Mouse (Mus musculus): ENCODE data around the gene Bricd5. TPM values are rescaled to one million over a fixed set of nuclear protein-coding genes. Genes with fewer than 3 reads are reported as not detected.
A peak's percentile ranks its signal among the peaks of the same experiment; 100 is the strongest.
"Not testable (repeated sequence)": the region's sequence is repeated elsewhere in the genome, so short reads cannot be mapped to it uniquely, and the experiment has no call there.

Gene Bricd5
- total RNA-seq (2022), result under 1 TPM in 2 of 4 experiments, not detected in 2; 0.30 to 0.38 TPM

DNA sequence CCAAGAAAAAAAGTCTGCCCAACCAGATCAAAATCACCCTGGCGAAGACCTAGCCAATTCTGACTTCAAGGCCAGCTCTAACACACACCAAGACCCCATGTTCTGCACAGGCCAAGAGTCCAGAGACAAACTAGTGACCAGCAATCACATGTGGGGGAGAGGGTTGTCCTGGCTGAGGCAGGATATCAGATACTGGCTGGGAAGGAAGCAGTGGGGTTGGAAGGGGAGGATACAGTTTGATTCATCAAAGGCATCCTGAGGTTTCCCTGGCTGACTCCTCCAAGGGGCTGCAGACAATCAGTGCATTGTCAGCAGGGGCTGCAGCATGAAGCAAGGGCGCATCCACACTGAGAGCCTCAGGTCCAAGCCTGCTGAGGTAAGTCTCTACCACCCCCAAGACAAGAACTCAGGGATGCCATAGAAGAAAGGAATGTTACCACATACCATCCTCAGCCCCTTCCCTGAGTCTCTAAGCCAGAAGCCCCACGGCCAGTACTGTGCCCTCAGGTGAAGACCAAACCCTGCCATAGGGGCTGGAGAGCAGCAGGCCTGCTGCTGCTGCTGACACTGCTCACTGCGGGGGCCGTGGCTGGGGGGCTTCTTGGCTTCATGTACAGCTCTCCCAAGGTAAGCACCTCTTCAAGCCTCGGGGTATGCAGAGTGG lies at the start of gene Bricd5:
TSS of gene Bricd5 (plus strand) at position 273 of the 664 bp plus-strand sequence.
- no peak for DNase-seq

DNA sequence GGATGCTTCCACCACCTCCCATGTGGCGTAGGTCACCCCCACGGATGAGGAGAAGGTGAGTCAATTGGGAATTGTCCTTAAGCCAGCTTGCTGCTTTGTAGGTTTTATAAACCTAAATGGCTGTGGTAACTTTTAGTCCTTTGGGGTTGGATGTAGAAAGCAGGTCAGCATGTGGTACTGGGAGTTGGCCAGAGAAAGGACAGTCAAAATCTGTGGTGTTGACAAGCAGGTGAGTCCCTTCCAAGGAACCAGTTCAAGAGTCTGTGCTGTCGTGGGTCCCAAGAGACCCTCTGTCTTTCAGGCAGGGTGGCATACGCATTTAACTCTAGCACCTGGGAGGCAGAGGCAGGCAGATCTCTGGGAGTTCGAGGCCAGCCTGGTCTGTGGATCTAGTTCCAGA lies 49.2 kb upstream of the Bricd5 start:
- DNase-seq, result no peak

DNA sequence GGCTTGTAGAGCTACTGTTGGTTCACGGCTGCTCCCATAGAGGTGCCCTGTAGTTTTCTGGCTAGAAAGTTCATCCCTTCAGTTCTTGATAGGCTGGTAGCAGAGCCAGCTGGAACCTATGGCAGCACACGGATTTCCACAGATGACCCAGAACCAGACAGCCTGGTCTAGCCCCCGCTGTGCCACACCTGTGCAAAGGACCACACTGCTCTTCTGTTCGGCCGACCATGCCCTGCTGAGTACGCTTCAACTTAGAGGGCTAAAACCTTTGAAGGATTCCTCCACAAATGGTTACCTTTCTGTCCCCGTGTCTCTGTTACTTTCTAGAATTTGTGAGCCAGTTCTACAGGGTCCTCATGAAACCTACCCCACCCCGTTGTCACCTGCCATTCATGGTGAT lies 48.4 kb upstream of the Bricd5 start:
- not testable (repeated sequence) for DNase-seq

DNA sequence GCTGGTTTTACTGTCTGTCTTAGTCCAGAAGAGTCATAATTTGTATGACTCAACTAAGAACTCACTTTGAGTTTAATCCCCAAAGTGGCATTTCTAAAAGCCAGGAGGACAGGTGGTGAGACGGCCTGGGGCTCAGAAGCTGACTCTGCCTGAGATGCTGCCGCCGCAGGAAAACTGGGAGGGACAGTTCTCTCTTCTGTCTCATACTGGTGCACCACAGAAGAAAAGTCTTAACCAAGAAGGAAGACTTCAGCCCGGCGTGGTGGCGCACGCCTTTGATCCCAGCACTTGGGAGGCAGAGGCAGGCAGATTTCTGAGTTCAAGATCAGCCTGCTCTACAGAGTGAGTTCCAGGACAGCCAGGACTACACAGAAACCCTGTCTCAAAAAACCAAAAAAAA lies 47.8 kb upstream of the Bricd5 start:
- no peak for DNase-seq

DNA sequence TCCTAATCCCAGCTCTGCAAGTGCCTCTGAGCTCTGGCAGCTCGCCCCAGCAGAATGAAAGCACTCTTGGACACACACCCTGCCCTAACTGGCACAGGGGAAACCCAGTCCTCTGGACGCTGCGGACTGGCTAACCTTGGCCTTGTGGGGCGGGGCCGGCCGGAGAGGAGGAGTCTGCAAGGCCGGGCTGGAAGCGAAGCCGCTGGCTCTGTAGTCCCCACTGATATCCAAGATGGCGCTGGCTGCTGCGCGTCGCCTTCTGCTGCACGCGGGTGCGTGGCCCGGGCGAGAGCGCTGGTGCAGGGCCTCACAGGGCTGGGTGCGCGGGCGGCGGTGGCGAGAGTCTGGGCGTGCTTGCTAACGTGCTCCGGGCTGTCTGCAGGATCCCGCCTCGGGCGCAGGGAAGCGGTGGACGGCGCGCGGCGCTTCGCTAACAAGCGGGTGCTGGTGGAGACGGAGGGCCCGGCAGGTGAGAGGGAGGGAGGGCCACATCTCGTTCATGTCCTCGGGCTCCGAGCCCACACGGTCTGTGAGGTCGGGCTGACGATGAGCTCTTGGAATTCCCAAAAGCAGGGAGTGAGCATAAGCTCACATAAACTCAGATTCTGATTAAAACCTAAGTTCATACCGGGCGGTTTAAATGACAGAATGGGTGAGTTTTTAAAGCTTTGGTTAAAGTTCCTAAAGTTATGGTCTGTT lies 47.1 kb upstream of the Bricd5 start, which contains the start of gene Eci1:
TSS of gene Eci1 (plus strand) at position 171 of the 699 bp plus-strand sequence.
- peak; percentile 99 for DNase-seq

DNA sequence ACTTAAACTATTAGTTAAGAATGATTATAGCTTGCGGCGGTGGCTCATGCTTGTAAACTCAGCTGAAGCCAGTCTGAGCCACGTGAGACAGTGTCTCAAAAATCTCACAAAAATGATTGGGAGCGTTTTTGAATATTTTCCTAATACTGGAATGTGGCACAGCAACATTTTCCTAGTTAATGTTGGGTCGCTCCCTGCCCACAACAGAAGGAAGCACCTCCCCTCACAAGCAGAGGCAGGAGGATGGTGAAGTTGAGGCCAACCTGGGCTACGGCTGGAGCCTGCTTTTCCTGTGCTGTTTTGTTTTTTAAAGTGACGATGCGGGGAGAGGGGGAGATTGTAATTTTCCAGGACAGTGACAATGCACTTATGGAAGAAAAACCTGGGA lies 46.5 kb upstream of the Bricd5 start:
- no peak for DNase-seq

DNA sequence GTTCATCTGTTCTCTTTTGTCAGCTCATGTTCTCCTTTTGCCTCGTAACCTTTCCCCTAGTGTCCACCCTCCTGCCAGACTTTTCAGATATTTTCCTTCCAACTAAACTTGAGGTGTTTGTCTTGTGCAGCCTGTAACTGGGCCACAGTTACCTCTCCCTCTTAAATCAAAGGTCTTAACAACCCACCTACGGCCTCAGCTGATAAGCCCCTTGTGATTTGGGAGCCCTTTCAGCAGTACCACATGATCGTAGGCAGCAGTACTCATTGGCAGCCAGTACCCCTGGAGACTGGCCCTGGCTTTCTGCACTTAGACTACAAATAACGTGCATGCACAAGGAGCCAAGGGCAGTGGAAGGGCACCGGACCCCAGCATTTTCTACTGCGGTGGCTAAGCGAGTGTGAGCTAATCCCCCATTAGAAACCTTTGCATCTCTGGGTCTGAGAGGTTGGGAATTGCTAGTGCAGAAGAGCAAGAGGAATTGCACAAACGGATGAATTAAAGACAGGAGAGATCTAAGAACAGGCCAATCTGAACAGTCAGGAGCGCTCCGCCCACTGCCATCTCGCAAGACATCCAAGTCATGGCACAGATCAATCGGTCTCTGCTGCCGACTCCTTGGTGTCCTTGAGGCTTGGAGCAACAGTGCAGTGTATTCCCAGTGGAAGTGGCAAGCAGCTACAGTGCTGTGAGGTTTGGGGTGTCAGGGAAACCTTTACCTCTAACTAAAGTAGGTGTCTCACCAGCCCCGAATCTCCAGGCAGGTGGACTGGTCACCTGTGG lies 44.3 kb upstream of the Bricd5 start:
- DNase-seq, result no peak

DNA sequence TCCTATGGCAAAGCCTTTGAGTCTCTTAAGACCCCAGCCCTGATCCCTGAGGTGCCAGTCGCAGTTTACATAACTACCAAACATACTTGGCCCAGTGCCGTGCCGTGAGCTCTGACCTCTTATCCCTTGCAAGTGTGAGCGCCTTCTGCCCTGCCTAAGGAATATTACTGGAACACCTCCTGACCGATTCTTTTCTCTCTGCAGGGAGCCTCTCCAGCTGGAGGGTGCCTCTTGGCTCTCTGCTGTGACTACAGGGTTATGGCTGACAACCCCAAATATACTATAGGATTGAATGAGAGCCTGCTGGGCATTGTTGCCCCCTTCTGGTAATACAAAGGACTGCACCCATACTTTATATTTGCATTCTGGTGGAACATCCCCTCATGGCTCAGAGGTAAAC lies 36.7 kb upstream of the Bricd5 start:
- no peak for DNase-seq

DNA sequence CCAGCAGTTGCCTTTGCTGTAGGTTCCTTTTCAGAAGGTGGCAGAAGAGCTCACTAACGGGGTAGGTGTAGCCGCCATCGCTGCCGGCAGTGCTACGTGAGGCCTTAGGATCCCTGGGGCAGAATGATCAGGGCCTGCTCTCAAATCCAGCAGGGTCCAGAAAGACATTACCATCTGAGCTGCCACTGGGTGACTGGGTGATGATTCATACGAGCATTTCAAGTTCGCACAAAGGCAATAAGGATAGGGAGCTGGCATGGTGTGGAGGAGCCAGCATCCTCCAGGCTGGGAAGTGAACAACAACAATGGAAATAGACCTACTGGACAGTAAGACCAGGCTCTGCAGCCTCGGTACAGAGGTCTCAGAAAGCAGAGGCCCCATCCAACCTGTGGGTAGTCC lies 33.3 kb upstream of the Bricd5 start:
- DNase-seq, result no peak

DNA sequence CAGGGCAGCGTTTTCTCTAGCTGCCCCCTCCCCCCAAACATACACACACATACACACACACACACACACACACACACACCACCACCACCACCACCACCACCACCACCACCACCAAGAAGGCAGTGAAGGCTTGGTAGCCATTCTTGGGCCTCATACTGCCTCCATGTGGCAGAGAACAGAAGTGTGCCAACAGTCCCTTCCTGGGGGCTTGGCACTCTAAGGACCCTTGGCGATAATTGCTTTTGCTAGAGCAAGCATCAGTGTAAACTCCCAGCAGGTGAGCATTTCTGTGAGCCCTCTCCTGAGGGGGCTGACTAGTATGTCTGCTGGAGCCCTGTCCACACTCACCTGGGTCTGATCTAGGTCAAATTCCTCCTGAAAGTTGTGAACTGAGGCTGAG lies 32.5 kb upstream of the Bricd5 start:
- DNase-seq, result no peak

DNA sequence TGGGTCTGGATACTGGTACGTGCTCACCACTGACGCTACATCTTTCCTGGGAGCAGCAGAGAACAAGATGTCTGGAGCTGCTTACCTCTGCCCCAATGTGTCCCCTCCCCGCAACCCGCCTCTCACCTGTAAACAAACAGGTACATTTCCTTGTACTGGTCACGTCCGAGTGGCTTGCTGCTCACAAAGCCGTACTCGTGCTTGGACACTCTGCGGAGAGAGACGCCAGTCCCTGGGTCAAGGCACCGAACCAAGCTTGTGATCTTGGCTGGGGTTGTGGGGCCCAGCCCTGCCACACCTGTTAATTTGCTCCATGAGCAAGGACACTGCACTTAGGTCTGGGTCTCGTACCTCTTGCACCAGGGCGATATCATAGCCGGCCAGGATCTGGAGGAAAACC lies 31.6 kb upstream of the Bricd5 start:
- no peak for DNase-seq

DNA sequence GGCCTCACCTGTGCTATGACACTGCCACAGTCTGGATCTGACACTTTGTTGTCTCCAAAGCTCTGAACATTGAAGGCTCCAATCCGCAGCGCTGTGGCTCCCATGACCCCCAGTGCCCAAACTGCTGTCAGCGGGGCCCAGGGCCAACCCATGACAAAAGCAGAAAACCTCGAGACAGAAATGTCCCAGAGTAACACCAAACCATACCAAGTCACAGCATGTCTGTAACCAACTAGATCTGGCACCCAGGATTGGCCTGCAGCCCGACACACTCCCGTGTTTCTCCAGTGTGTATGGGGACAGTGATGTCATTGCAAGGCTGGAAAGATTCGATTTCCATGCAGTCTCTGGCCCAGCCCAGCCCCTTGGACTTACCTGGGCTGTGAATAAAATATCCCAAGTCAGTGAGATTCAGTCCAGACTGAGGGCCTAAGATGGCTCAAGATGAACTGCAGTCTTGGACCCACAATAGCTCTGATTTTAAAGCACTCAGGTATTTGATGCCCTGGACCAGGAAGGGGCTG lies 31.0 kb upstream of the Bricd5 start, which contains the start of gene Dnase1l2:
TSS of gene Dnase1l2 (minus strand) at position 474 of the 524 bp plus-strand sequence.
- DNase-seq, result no peak

DNA sequence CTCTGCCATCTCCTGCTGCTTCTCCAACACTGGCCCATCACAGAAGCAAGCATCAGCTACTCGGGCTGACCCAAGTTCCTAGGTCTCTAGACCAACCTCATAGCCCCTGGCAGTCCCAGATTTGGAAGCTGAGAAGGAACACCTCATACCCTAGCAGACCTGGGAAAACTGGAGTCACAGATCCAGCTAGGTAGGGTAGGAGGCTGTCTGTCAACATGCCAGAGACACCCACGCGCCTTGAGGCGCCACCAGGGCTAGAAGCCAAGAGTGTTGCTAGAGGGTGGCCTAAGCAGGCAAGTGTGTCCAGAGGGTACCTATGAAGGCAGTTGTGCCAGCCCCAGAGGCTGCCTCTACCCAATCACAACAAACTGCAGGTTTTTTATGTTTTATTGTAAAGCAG lies 30.3 kb upstream of the Bricd5 start:
- no peak for DNase-seq

DNA sequence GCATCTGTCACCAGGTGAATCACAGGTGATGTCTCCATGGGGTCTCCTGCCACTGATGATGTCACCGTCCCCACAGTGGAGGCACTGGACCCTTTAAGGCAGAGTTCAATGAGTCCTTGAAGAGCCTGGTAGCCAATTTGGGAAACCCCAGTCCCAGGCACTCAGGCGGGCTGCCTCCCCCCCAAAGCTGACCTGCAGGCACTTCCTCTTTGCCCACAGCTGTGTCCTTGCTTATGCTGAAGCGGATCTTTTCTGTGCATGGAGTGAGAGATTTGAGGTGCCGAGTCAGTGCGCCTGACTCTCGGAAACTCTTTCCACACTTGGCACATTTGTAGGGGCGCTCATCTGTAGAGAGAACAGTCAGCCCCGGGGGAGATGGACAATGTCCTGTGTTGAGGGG lies 27.1 kb upstream of the Bricd5 start:
- DNase-seq, result no peak

DNA sequence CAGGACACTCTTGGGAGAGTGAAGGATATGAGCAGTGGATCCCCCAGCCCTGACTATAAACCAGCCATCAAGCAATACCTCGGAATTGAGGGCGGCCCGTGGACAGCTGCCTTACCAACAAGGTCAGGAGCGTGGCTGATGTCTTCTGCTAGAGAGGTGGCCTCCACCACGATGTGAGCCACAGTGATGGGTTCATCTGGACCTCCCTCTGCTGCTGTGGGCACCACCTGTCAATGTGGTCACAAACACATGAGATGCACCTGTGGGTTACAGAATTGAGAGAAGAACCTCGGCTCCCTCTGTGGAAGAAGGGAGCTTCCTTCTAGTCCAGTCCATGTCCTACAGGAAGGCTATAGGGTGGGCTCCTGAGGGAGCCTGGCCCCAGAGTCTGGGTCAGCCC lies 24.2 kb upstream of the Bricd5 start:
- no peak for DNase-seq

DNA sequence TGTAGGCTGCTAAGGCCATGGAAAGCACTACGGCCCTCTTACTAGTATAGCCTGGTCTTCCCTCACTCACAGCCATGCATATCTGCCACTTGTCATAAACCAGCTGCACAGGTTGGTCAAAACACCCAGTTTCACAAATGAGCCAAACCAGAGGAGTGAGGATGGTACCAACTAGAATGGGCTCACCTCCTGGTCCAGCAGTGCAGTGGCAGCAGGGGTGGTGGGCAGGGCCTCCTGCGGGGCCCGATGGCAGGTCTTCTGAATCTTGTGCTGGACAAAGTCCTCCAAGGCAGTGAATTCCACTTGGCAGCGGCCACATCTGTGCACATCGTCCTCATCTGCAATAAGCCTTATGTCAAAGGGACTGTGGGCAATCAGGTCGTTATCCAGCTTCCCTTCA lies 22.5 kb upstream of the Bricd5 start:
- no peak for DNase-seq

DNA sequence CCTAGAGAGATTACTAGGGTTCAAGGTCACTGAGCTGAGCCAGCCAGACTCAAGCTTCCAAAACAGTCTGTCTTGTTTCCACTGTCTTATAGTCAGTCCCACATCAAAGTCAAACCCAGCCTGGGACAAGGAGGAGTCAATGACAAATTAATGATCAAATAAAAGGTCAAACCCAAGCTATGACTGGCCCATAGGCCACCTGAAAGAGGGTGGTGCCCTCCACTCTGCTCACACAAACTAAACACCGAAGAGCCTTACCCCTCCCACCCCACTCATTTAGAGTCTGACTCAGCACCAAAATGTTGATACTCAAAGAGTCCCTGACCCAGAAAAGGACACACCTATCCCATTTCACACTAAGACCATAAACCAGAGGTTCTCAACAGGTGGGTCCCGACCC lies 20.3 kb upstream of the Bricd5 start:
- DNase-seq, result no peak

DNA sequence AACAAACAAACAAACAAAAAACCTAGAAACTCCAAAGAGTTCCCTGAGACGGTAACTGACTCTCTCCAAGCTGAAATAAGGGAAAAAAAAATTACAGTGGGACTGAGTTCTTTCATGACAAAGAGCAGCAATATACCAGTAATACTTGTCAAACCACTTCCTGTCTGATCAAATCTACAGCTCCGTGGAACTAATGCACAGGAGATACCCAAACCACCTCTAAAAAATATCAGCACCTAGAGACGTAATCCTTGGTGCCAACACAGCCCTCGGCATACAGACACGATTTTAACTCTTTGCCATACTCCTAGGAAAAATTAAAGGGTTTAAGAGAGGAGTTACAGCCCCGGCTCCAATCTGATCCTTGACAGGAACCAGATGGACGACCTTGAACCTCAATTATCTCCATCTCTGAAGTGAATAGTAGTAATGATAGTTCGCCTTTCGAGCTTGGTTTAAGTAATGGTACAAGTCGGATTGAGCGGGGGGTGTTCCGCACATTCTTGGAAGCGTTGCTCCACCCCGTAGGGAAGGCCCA lies 19.4 kb upstream of the Bricd5 start:
- DNase-seq, result no peak

DNA sequence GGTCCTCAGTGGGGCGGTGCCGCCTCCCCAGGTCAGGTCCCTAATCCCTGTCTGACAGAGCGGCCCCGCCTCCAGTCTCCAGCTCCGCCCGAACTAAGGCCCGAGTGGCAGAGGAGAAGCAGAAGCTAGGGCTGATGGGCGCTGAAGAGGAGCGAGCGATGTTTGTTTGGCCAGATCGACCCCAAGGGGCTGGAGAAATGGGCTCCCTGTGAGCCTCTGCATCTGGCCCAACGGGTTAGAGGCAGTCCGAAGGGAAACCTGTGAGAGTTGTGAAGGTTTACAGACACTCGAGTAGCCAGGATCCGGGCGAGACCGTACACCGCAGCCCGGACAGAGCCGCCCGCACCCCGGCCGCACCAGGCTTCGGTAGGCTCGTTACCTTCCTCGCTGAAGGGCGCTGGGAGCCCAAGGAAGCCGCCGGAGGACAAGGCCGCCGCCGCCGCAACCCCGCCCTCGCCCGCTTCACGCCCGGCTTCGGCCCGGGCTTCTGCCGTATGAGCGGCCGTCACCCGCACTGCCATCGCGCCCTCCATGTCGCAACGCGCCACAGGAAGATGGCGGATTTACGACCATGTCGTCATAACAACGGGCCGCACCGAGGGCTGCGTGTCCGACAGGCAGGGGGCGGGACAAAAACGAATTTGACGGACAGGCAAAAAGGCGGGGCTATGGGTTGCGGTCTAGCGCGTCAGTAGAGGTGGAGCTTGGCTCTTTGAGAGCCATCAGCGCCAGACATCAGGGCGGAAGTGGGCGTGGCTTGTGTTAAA lies 18.7 kb upstream of the Bricd5 start:
- DNase-seq, result peak; percentile 99

DNA sequence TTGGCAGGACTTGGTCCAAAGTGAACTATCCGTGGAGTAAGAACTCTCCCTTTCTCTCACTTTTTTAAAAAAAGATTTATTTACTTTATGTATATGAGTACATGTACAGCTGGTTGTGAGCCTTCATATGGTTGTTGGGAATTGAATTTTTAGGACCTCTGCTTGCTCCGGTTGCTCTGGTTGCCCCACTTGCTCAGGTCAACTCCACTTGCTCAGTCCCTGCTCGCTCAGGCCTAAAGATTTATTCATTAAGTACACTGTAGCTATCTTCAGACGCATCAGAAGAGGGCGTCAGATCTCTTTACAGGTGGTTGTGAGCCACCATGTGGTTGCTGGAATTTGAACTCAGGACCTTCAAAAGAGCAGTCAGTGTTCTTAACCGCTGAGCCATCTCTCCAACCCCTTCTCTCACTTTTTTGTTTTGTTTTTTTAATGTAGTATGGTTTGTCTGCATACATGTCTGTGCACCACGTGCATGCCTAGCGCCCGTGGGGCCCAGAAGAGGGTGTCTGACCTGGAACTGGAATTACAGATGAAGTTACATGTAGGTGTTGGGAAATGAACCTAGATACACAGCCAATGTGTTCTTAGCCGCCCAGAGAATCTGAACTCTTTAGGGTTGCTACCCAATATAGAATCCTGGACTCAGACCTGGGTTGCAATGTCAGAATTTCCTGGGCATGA lies 18.0 kb upstream of the Bricd5 start:
- not testable (repeated sequence) for DNase-seq

DNA sequence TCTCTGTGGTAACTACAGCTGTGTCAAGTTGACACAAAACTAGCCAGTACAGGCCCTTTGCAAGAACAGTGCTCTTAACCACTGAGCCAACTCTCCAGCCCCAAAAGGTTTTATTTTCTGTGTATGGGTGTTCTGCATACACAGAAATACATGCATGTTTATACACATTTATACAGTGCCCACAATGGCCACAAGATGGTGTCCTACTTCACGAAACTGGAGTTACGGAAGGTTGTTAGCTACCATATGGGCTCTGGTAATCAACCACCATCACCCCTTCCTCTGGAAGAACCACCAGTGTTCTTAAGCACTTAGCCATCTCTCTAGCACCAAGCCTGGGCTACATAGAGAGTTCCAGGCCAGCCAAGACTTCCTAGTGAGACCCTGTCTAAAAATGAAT lies 12.1 kb upstream of the Bricd5 start:
- DNase-seq, result no peak

DNA sequence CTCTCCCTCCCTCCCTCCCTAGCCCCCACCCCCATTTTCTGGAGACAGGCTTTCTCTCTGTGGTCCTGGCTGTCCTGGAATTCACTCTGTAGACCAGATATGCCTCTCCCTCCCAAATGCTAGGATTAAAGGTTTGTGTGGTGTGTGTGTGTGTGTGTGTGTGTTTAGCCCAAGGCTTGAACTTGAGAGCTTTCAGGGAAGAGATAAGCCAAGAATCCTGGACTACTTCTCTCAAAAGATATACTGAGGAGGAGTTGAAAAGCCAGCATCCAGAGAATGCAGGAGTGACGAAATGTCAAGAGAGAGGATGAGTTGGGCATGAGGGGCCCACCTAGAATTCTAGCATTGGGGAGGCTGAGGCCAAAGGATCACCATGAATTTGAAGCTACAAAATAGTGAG lies 10.8 kb upstream of the Bricd5 start:
- DNase-seq, result no peak
